Mouse (Mus musculus) midbrain, embryonic 14.5 days (tissue): ENCODE measurements around the gene Mettl27. TPM values are rescaled to one million over a fixed set of nuclear protein-coding genes. Genes with fewer than 3 reads are reported as not detected.

Source experiments
- polyA plus RNA-seq: library from polyadenylated mRNA; unstranded; fragments of >200 nt; fragmentation: Nextera tagmentation; extraction: Ambion mirVana; gene quantifications from 2 replicates; pipeline ENCODE4 v1.2.1, GENCODE M21; 2014

Mettl27 gene
- polyA plus RNA-seq, 1 experiment from 2014 or later, result 6.0 TPM

Other genes starting within 250 kb of the Mettl27 start
- gene Limk1, start 243.8 kb upstream of the Mettl27 start, polyA plus RNA-seq, result 22.3 and 39.4 TPM in 2 replicates
- gene Eln, start 185.0 kb upstream of the Mettl27 start, polyA plus RNA-seq, result 2.0 and 3.4 TPM in 2 replicates
- gene Tmem270, start 25.6 kb upstream of the Mettl27 start, polyA plus RNA-seq, result not detected in 2 replicates
- not detected in 2 replicates for gene Cldn13, start 16.8 kb upstream of the Mettl27 start, polyA plus RNA-seq
- not detected in 2 replicates for gene Cldn4, start 14.6 kb downstream of the Mettl27 start, polyA plus RNA-seq
- 0.81 and 1.3 TPM in 2 replicates for gene Cldn3, start 53.8 kb downstream of the Mettl27 start, polyA plus RNA-seq
- 58.0 and 81.5 TPM in 2 replicates for gene Abhd11, start 76.8 kb downstream of the Mettl27 start, polyA plus RNA-seq
- 106 and 137 TPM in 2 replicates for gene Stx1a, start 91.1 kb downstream of the Mettl27 start, polyA plus RNA-seq
- 47.3 and 49.3 TPM in 2 replicates for gene Dnajc30, start 131.8 kb downstream of the Mettl27 start, polyA plus RNA-seq
- 63.8 and 71.7 TPM in 2 replicates for gene Bud23, start 132.6 kb downstream of the Mettl27 start, polyA plus RNA-seq
- gene Vps37d, start 145.9 kb downstream of the Mettl27 start, polyA plus RNA-seq, result 33.4 and 40.7 TPM in 2 replicates
- gene Mlxipl, start 157.5 kb downstream of the Mettl27 start, polyA plus RNA-seq, result 0.43 and 0.68 TPM in 2 replicates
- gene Tbl2, start 217.3 kb downstream of the Mettl27 start, polyA plus RNA-seq, result 10.7 and 15.3 TPM in 2 replicates
- gene Bcl7b, start 235.9 kb downstream of the Mettl27 start, polyA plus RNA-seq, result 38.8 and 43.0 TPM in 2 replicates